Mouse (Mus musculus) G1E (cell line): ENCODE results near the gene Cbr4. TPM values are rescaled to one million over a fixed set of nuclear protein-coding genes. Genes with fewer than 3 reads are reported as not detected.

ENCODE experiments used
- ATAC-seq: 2 replicates; pipeline ENCODE4 v1.8.0; 2016; ENCODE audit warnings: mild to moderate bottlenecking; ENCODE audit not compliant: insufficient number of reproducible peaks, poor library complexity, low FRiP score, severe bottlenecking; ENCODE audit errors: extremely low read depth
- DNase-seq: peaks from one replicate; pipeline ENCODE4 v3.0.0; 2012; ENCODE audit warnings: low spot score
- H3K27me3 ChIP-seq: 2 replicates; pipeline ENCODE4 v1.6.1; 2012; ENCODE audit warnings: mild to moderate bottlenecking, low read length, inconsistent platforms; ENCODE audit not compliant: insufficient read depth
- H3K36me3 ChIP-seq: replicated peaks from 2 replicates; pipeline ENCODE3; 2012; ENCODE audit warnings: mild to moderate bottlenecking, inconsistent platforms
- H3K4me1 ChIP-seq: 2 replicates; pipeline ENCODE4 v1.6.1; 2012; ENCODE audit warnings: low read depth, low read length, inconsistent platforms, mixed read lengths; ENCODE audit not compliant: insufficient read depth
- H3K4me3 ChIP-seq: 2 replicates; pipeline ENCODE4 v1.5.1; 2012; ENCODE audit warnings: low read depth, mild to moderate bottlenecking, inconsistent platforms, low read length, moderate library complexity, mixed read lengths
- H3K9me3 ChIP-seq: replicated peaks from 2 replicates; pipeline ENCODE4 v1.6.1; 2012; ENCODE audit warnings: inconsistent platforms
- CTCF ChIP-seq: IDR thresholded peaks from 2 replicates; pipeline ENCODE4 v1.5.1; 2012; ENCODE audit warnings: low read depth, low read length, inconsistent platforms, mixed read lengths
- GATA1 ChIP-seq: IDR thresholded peaks from 2 replicates; pipeline ENCODE4 v1.6.1; 2012; ENCODE audit warnings: borderline replicate concordance, low read length, inconsistent platforms, mixed read lengths
- GATA2 ChIP-seq: IDR thresholded peaks from 2 replicates; pipeline ENCODE4 v1.6.1; 2012; ENCODE audit warnings: low read depth, low read length, inconsistent platforms, borderline replicate concordance
- POLR2AphosphoS5 ChIP-seq: IDR thresholded peaks from 2 replicates; pipeline ENCODE4 v1.6.1; 2012; ENCODE audit warnings: low read depth, low read length, inconsistent platforms; ENCODE audit not compliant: insufficient replicate concordance
- TAL1 ChIP-seq: conservative IDR thresholded peaks from 2 replicates; pipeline ENCODE4 v1.6.1; 2012; ENCODE audit warnings: low read depth, low read length, inconsistent platforms, mixed read lengths
- polyA plus RNA-seq: library from polyadenylated mRNA; stranded (reverse); fragments of >175 nt; gene quantifications from 2 replicates; pipeline ENCODE4 v1.2.3, GENCODE M21; 2012
- total RNA-seq, 2 experiments: library from RNA; stranded (forward) in 1 of 2; stranded (reverse) in 1 of 2; fragments of 200-1000 nt in 1 of 2; fragments of >200 nt in 1 of 2; fragmentation: Nextera tagmentation in 1 of 2; gene quantifications; 2 replicates each; pipeline ENCODE4 v1.2.3; 2014 to 2017

The Cbr4 gene
- total and polyA plus RNA-seq, 3 experiments: 1.7 to 84.7 (median 44.2) TPM

DNA sequence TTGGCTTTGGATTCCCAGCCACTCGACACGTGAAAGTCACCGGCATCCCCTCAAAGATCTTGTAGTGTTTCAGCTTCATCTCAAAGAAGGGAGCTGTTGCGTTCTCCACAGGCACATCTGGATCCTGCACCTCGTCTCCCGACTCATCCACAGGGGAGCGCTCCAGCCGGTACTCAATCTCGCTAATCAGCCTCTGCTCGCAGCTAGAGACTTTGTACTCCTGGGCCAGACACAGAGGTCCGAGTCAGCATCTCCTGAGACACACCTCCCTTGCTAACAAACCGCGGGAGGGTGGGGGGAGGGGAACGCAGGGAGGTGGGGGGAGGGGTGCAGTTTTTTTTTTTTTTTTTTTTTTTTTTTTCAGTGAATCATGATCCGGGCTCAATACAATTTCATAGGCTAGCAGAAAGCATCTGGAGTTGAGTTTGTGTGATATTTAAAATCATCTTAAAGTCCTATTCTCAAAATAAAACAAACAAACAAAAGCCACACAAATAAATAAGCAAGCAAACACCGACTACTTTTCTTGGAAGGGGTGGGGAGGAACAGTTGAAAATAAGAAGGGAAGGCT lies 45.9 kb downstream of the Cbr4 start:
- Histone ChIP-seq H3K4me3 (no peak overlapping the region), H3K27me3 (peaks cover 14% of the 10 kb centered on the region), H3K4me1 (peaks cover 14% of the 10 kb centered on the region), H3K9me3 (no peaks in the 10 kb centered on the region), H3K36me3 (no peaks in the 10 kb centered on the region)
- DNase-seq (no peak), ATAC-seq (no peak)
- TF ChIP-seq POLR2AphosphoS5: no peak
- no peak for TF ChIP-seq GATA1
- no peak for TF ChIP-seq CTCF
- TF ChIP-seq TAL1: no peak
- no peak for TF ChIP-seq GATA2

GRCm38 (mm10) chr8:61535472-61535871 lies 47.9 kb downstream of the Cbr4 start:
- no peak overlapping the region for H3K4me3 ChIP-seq
- peaks cover 2% of the 10 kb centered on the region; the same call in 1 of the 2 replicates for H3K4me1 ChIP-seq
- DNase-seq (no peak), ATAC-seq (no peak)
- H3K9me3 ChIP-seq: no peaks in the 10 kb centered on the region
- TF ChIP-seq CTCF: no peak
- TF ChIP-seq POLR2AphosphoS5: no peak
- no peak for TF ChIP-seq GATA1
- TF ChIP-seq GATA2: no peak
- no peak for TF ChIP-seq TAL1
- no peaks in the 10 kb centered on the region for H3K36me3 ChIP-seq
- peaks cover 13% of the 10 kb centered on the region for H3K27me3 ChIP-seq

- Histone ChIP-seq H3K36me3 (no peaks in the 10 kb centered on the region), H3K4me3 (no peak overlapping the region), H3K27me3 (peaks cover 12% of the 10 kb centered on the region), H3K9me3 (no peaks in the 10 kb centered on the region), H3K4me1 (peaks cover 2% of the 10 kb centered on the region; the same call in 1 of the 2 replicates)
- no peak for TF ChIP-seq CTCF
- TF ChIP-seq TAL1: no peak
- TF ChIP-seq POLR2AphosphoS5: no peak
- no peak for TF ChIP-seq GATA2
- no peak for TF ChIP-seq GATA1
- ATAC-seq: no peak
- DNase-seq: no peak
Measured at GRCm38 (mm10) chr8:61537471-61537870, 49.9 kb downstream of the Cbr4 start.

- Histone ChIP-seq H3K36me3 (no peaks in the 10 kb centered on the region), H3K4me3 (no peak overlapping the region), H3K4me1 (no peaks in the 10 kb centered on the region), H3K27me3 (peaks cover 13% of the 10 kb centered on the region), H3K9me3 (no peaks in the 10 kb centered on the region)
- ATAC-seq (peak; percentile 88), DNase-seq (peak; percentile 36)
- TF ChIP-seq GATA1 (no peak), CTCF (peak; percentile 99)
Measured at GRCm38 (mm10) chr8:61539828-61540500, 52.4 kb downstream of the Cbr4 start.

- H3K9me3 ChIP-seq: peaks cover 15% of the 10 kb centered on the region
- no peaks in the 10 kb centered on the region for H3K4me1 ChIP-seq
- H3K36me3 ChIP-seq: no peaks in the 10 kb centered on the region
- DNase-seq (no peak), ATAC-seq (no peak)
- H3K4me3 ChIP-seq: no peak overlapping the region
- no peak for TF ChIP-seq POLR2AphosphoS5
- TF ChIP-seq CTCF: no peak
- no peak for TF ChIP-seq GATA1
- TF ChIP-seq TAL1: no peak
- no peak for TF ChIP-seq GATA2
- peaks cover 7% of the 10 kb centered on the region; the same call in 1 of the 2 replicates for H3K27me3 ChIP-seq
Measured at GRCm38 (mm10) chr8:61549585-61549984, 62.1 kb downstream of the Cbr4 start.

GRCm38 (mm10) chr8:61550006-61550748 lies 62.6 kb downstream of the Cbr4 start:
- TF ChIP-seq POLR2AphosphoS5 (no peak), GATA2 (no peak), GATA1 (no peak), TAL1 (no peak), CTCF (peak; percentile 46)
- H3K4me1 ChIP-seq: no peaks in the 10 kb centered on the region
- DNase-seq (peak; percentile 11), ATAC-seq (no peak)
- H3K4me3 ChIP-seq: no peak overlapping the region
- no peaks in the 10 kb centered on the region for H3K36me3 ChIP-seq
- H3K27me3 ChIP-seq: peaks cover 5% of the 10 kb centered on the region; the same call in 1 of the 2 replicates
- peaks cover 15% of the 10 kb centered on the region for H3K9me3 ChIP-seq
